Mouse (Mus musculus) hindbrain, embryonic 16.5 days (tissue): Measurements from ENCODE around the gene Ppp1r16b. TPM values are rescaled to one million over a fixed set of nuclear protein-coding genes. Genes with fewer than 3 reads are reported as not detected.

Experiments used
- ATAC-seq: fragments of 200-750 bp; cut with Nextera tagmentation; 2 replicates; pipeline ENCODE4 v1.8.0; 2017; ENCODE audit warnings: moderate TSS enrichment, moderate library complexity
- H3K27ac ChIP-seq: fragments of 300-500 bp; sonication (generic); 2 replicates; pipeline ENCODE4 v1.5.1; 2014; ENCODE audit warnings: low read depth, mild to moderate bottlenecking, control low read depth, low read length, moderate library complexity
- H3K27me3 ChIP-seq: fragments of 300-500 bp; sonication (generic); replicated peaks from 2 replicates; pipeline ENCODE4 v1.6.1; 2014; ENCODE audit warnings: low read length; ENCODE audit not compliant: control insufficient read depth, insufficient read depth
- H3K36me3 ChIP-seq: fragments of 300-500 bp; sonication (generic); 2 replicates; pipeline ENCODE4 v1.6.1; 2014; ENCODE audit warnings: mild to moderate bottlenecking, low read length, moderate library complexity, mixed read lengths; ENCODE audit not compliant: control insufficient read depth, insufficient read depth
- H3K4me1 ChIP-seq: fragments of 300-500 bp; sonication (generic); 2 replicates; pipeline ENCODE4 v1.6.1; 2014; ENCODE audit warnings: low read depth, low read length; ENCODE audit not compliant: control insufficient read depth, insufficient read depth
- H3K4me2 ChIP-seq: fragments of 300-500 bp; sonication (generic); 2 replicates; pipeline ENCODE4 v1.6.1; 2014; ENCODE audit warnings: mild to moderate bottlenecking, low read length, control low read depth, moderate library complexity
- H3K4me3 ChIP-seq: fragments of 300-500 bp; sonication (generic); 2 replicates; pipeline ENCODE4 v1.5.1; 2014; ENCODE audit warnings: mild to moderate bottlenecking, low read length, control low read depth, moderate library complexity
- H3K9ac ChIP-seq: fragments of 300-500 bp; sonication (generic); 2 replicates; pipeline ENCODE4 v1.6.1; 2014; ENCODE audit warnings: low read depth, mild to moderate bottlenecking, control low read depth, low read length, moderate library complexity
- H3K9me3 ChIP-seq: fragments of 300-500 bp; sonication (generic); 2 replicates; pipeline ENCODE4 v1.6.1; 2014; ENCODE audit warnings: mild to moderate bottlenecking, low read length, moderate library complexity; ENCODE audit not compliant: control insufficient read depth
- WGBS: fragments of 180-500 bp; shearing (Covaris S2); extraction: QIAGEN DNeasy Blood & Tissue Kit; methylation state at CpG from one replicate; pipeline ENCODE4 v1.1.7; 2014; 5-methylcytosine and 5-hydroxymethylcytosine counted together
- polyA plus RNA-seq: library from polyadenylated mRNA; unstranded; fragments of >200 nt; fragmentation: Nextera tagmentation; extraction: Ambion mirVana; gene quantifications from 2 replicates; pipeline ENCODE4 v1.2.1, GENCODE M21; 2015

Ppp1r16b gene
- polyA plus RNA-seq, 1 experiment from 2014 or later: 26.4 TPM

GRCm38 (mm10) chr2:158682344-158683037 lies 17.3 kb downstream of the Ppp1r16b start:
- no peaks in the 10 kb centered on the region for H3K9me3 ChIP-seq
- no peak overlapping the region for H3K4me2 ChIP-seq
- H3K27me3 ChIP-seq: no peaks in the 10 kb centered on the region
- no peak overlapping the region for H3K9ac ChIP-seq
- H3K4me3 ChIP-seq: no peak overlapping the region
- no peak overlapping the region for H3K27ac ChIP-seq
- H3K36me3 ChIP-seq: no peaks in the 10 kb centered on the region
- peaks cover 16% of the 10 kb centered on the region for H3K4me1 ChIP-seq
- WGBS: 64% methylated on average over 11 of the region's 11 CpGs
- ATAC-seq: no peak

GRCm38 (mm10) chr2:158683038-158683413 lies 17.8 kb downstream of the Ppp1r16b start:
- H3K4me1 ChIP-seq: peaks cover 21% of the 10 kb centered on the region
- WGBS: 18% methylated on average over 4 of the region's 4 CpGs
- no peak overlapping the region for H3K9ac ChIP-seq
- no peak overlapping the region for H3K4me2 ChIP-seq
- no peak overlapping the region for H3K4me3 ChIP-seq
- no peaks in the 10 kb centered on the region for H3K9me3 ChIP-seq
- ATAC-seq: no peak
- H3K27me3 ChIP-seq: no peaks in the 10 kb centered on the region
- no peak overlapping the region for H3K27ac ChIP-seq
- no peaks in the 10 kb centered on the region for H3K36me3 ChIP-seq

GRCm38 (mm10) chr2:158684247-158684843 lies 19.1 kb downstream of the Ppp1r16b start:
- H3K9ac ChIP-seq: no peak overlapping the region
- H3K27ac ChIP-seq: no peak overlapping the region
- H3K4me1 ChIP-seq: peaks cover 21% of the 10 kb centered on the region
- 48% methylated on average over 9 of the region's 9 CpGs for WGBS
- no peak overlapping the region for H3K4me3 ChIP-seq
- no peak for ATAC-seq
- no peak overlapping the region for H3K4me2 ChIP-seq
- no peaks in the 10 kb centered on the region for H3K27me3 ChIP-seq
- no peaks in the 10 kb centered on the region for H3K9me3 ChIP-seq
- no peaks in the 10 kb centered on the region for H3K36me3 ChIP-seq

GRCm38 (mm10) chr2:158684910-158685309 lies 19.7 kb downstream of the Ppp1r16b start:
- WGBS: 80% methylated on average over 3 of the region's 3 CpGs
- Histone ChIP-seq H3K9me3 (no peaks in the 10 kb centered on the region), H3K27ac (no peak overlapping the region), H3K9ac (no peak overlapping the region), H3K4me1 (peaks cover 24% of the 10 kb centered on the region), H3K4me3 (no peak overlapping the region), H3K36me3 (no peaks in the 10 kb centered on the region), H3K4me2 (no peak overlapping the region; the same call in 1 of the 2 replicates), H3K27me3 (no peaks in the 10 kb centered on the region)
- ATAC-seq: no peak

GRCm38 (mm10) chr2:158686394-158686793 lies 21.2 kb downstream of the Ppp1r16b start:
- no peak overlapping the region for H3K27ac ChIP-seq
- 51% methylated on average over 2 of the region's 2 CpGs for WGBS
- no peaks in the 10 kb centered on the region for H3K36me3 ChIP-seq
- peaks cover 22% of the 10 kb centered on the region for H3K4me1 ChIP-seq
- no peak overlapping the region for H3K4me2 ChIP-seq
- no peaks in the 10 kb centered on the region for H3K27me3 ChIP-seq
- no peaks in the 10 kb centered on the region for H3K9me3 ChIP-seq
- no peak overlapping the region for H3K4me3 ChIP-seq
- no peak overlapping the region for H3K9ac ChIP-seq
- ATAC-seq: no peak

GRCm38 (mm10) chr2:158687804-158688241 lies 22.6 kb downstream of the Ppp1r16b start:
- Histone ChIP-seq H3K4me2 (peak overlapping the region; percentile 11; the same call in 1 of the 2 replicates), H3K4me1 (peaks cover 18% of the 10 kb centered on the region), H3K27me3 (no peaks in the 10 kb centered on the region), H3K36me3 (no peaks in the 10 kb centered on the region), H3K9ac (0 out of 2 replicates have a peak overlapping the region, but pooled peaks have one; percentile 19), H3K27ac (no peak overlapping the region), H3K9me3 (no peaks in the 10 kb centered on the region), H3K4me3 (no peak overlapping the region)
- peak; percentile 22; the same call in 1 of the 2 replicates for ATAC-seq
- WGBS: 39% methylated on average over 25 of the region's 25 CpGs

- H3K36me3 ChIP-seq: no peaks in the 10 kb centered on the region
- H3K4me3 ChIP-seq: no peak overlapping the region
- no peak for ATAC-seq
- WGBS: 90% methylated on average over 5 of the region's 5 CpGs
- H3K4me1 ChIP-seq: peaks cover 18% of the 10 kb centered on the region
- H3K9me3 ChIP-seq: no peaks in the 10 kb centered on the region
- H3K9ac ChIP-seq: no peak overlapping the region
- H3K4me2 ChIP-seq: no peak overlapping the region
- H3K27ac ChIP-seq: no peak overlapping the region
- H3K27me3 ChIP-seq: no peaks in the 10 kb centered on the region
Measured at GRCm38 (mm10) chr2:158689060-158689459, 23.9 kb downstream of the Ppp1r16b start.

- Histone ChIP-seq H3K9me3 (no peaks in the 10 kb centered on the region), H3K9ac (no peak overlapping the region), H3K4me1 (peaks cover 15% of the 10 kb centered on the region), H3K4me3 (no peak overlapping the region), H3K36me3 (no peaks in the 10 kb centered on the region), H3K4me2 (no peak overlapping the region), H3K27ac (0 out of 2 replicates have a peak overlapping the region, but pooled peaks have one; percentile 36), H3K27me3 (no peaks in the 10 kb centered on the region)
- 55% methylated on average over 7 of the region's 7 CpGs for WGBS
- ATAC-seq: no peak
Measured at GRCm38 (mm10) chr2:158689640-158690039, 24.4 kb downstream of the Ppp1r16b start.

- H3K9me3 ChIP-seq: no peaks in the 10 kb centered on the region
- no peaks in the 10 kb centered on the region for H3K27me3 ChIP-seq
- 0 out of 2 replicates have a peak overlapping the region, but pooled peaks have one; percentile 36 for H3K27ac ChIP-seq
- H3K9ac ChIP-seq: no peak overlapping the region
- H3K36me3 ChIP-seq: no peaks in the 10 kb centered on the region
- 49% methylated on average over 8 of the region's 8 CpGs for WGBS
- H3K4me2 ChIP-seq: no peak overlapping the region
- peaks cover 12% of the 10 kb centered on the region for H3K4me1 ChIP-seq
- peak; percentile 46 for ATAC-seq
- H3K4me3 ChIP-seq: no peak overlapping the region
Measured at GRCm38 (mm10) chr2:158690116-158690515, 24.9 kb downstream of the Ppp1r16b start.
